Mouse (Mus musculus) brain, embryonic 14.5 days (tissue): Measurements from ENCODE around the gene Sertad1.

Source experiments
- CTCF ChIP-seq: fragments of 200-500 bp; IDR thresholded peaks from 2 replicates; pipeline ENCODE4 v1.5.1; 2012; ENCODE audit warnings: inconsistent platforms, mild to moderate bottlenecking, moderate library complexity, borderline replicate concordance; ENCODE audit not compliant: insufficient read depth, insufficient read length; ENCODE audit errors: extremely low read depth
- POLR2A ChIP-seq: fragments of 200-500 bp; IDR thresholded peaks from 2 replicates; pipeline ENCODE4 v1.6.1; 2012; ENCODE audit warnings: mild to moderate bottlenecking, inconsistent platforms, borderline replicate concordance; ENCODE audit not compliant: poor library complexity, insufficient read depth, insufficient read length, severe bottlenecking; ENCODE audit errors: extremely low read depth

DNA sequence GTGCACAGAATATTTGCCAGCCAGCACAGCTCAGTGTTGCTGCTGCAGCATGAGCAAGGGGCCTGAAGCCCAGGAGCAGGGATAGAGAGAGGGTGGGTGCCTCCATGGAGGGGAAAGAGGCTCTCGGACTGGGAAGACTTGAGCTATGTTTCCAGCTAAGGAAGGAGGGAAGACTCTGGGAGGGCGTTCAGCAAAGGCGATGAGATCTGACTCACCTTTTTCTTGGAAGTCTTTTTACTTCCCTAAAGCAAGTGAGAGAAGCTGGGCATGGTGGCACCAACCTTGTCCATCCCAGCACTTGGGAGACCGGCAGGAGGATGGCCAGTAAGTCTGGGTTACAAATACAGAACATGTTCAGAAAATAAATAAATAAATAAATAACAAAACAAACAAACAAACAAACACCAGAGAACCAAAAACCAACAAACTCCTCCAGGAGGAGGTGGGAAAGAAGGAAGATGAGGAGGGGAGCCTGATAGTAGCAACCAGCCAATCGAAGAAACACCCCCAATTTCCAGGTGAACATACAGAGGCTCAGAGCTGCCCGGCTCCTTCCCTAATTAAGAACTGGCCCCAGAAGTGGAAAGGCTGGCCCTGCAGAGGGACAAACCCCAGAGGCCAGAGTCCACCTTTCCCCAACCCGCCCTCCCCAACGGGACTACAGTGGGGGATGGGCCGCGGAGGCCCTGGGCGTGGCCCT, 5.6 kb upstream of the Sertad1 start:
- TF ChIP-seq POLR2A (no peak), CTCF (no peak)
